Mouse (Mus musculus): ENCODE results near the gene Tspan1. TPM values are rescaled to one million over a fixed set of nuclear protein-coding genes. Genes with fewer than 3 reads are reported as not detected.
A peak's percentile ranks its signal among the peaks of the same experiment; 100 is the strongest.

Gene Tspan1
- total and polyA plus RNA-seq, 3 experiments: 0.08 TPM; not detected in 2

DNA sequence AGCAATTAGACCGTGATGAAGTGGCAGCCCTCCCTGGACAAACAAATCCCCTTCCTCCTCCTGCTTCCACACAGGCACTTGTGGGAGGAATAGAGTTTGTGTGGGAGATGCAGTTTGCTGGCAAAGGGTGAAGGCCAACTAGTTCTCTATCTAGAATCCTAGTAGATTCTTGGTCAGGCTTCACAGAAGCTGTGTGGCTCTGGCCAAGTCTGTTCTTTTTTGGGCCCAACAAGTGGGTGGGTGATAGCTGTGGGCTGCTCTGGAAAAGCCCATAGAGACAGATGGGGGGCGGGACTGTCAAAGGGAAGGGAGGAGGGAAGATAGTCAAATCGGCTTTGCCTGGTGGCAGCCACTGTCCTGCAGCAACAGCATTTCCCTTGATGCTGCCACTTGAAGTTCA, 6.6 kb downstream of the Tspan1 start:
- DNase-seq (ENCODE audit: extremely low read depth): no peak
- peaks cover 0 to 17% of the 10 kb centered on the region in 2 experiments; a peak in 2 of 4 replicates for H3K4me1 ChIP-seq (ENCODE audit: control insufficient read depth in 1 of 2, insufficient read depth in 2 of 2)
- no peak overlapping the region for H3K4me3 ChIP-seq (replicated peaks in 1 of 3; ENCODE audit: low read depth in 2 of 3, low read length in 2 of 3, poor library complexity in 1 of 3)
- H3K27me3 ChIP-seq (replicated peaks): no peaks in the 10 kb centered on the region
- H3K4me2 ChIP-seq (ENCODE audit: insufficient read depth, low read depth, poor library complexity, severe bottlenecking): no peak overlapping the region
- TF ChIP-seq CTCF (conservative IDR thresholded peaks at IDR 0.05 in 1 of 2, IDR thresholded peaks at IDR 0.05 in 1 of 2; ENCODE audit: low read depth in 2 of 2, low read length in 2 of 2) (no peak), ELF1 (IDR thresholded peaks at IDR 0.05; ENCODE audit: low read depth, low read length) (no peak), MXI1 (IDR thresholded peaks at IDR 0.05; ENCODE audit: low read depth, low read length) (no peak), SIN3A (IDR thresholded peaks at IDR 0.05; ENCODE audit: low read length) (no peak), ZKSCAN1 (IDR thresholded peaks at IDR 0.05; ENCODE audit: borderline replicate concordance, low read depth, low read length) (no peak), UBTF (IDR thresholded peaks at IDR 0.05; ENCODE audit: low read depth, low read length) (no peak), TBP (conservative IDR thresholded peaks at IDR 0.05; ENCODE audit: low read depth, low read length) (no peak), NRF1 (IDR thresholded peaks at IDR 0.05; ENCODE audit: low read depth, low read length) (no peak), USF1 (IDR thresholded peaks at IDR 0.05; ENCODE audit: low read depth, low read length) (no peak), MYC (IDR thresholded peaks at IDR 0.05; ENCODE audit: low read depth, low read length) (no peak), JUN (IDR thresholded peaks at IDR 0.05; ENCODE audit: insufficient read depth, low read depth, low read length) (no peak), RCOR1 (conservative IDR thresholded peaks at IDR 0.05; ENCODE audit: low read depth, low read length) (no peak), GABPA (IDR thresholded peaks at IDR 0.05; ENCODE audit: insufficient replicate concordance, low read depth, low read length) (no peak)
- peaks cover 31 to 80% of the 10 kb centered on the region in 2 experiments for H3K36me3 ChIP-seq (replicated peaks in 1 of 2; ENCODE audit: control insufficient read depth in 1 of 2, insufficient read depth in 1 of 2, low read length in 1 of 2)
- dilution Hi-C loops (cut with MboI; ENCODE audit: extremely low pct_ligation_motif_present, extremely low pct_unique_long_range_greater_than_20kb, low sequenced_read_pairs) (no loop called here), in situ Hi-C loops (cut with MboI; ENCODE audit: low pct_ligation_motif_present, low pct_unique_long_range_greater_than_20kb, low sequenced_read_pairs) (loop anchor here (25.0 kb wide), 2 partner anchors 177 to 652 kb away; partner anchors contain the start of genes Hpdl, Mutyh and Toe1)
- H3K27ac ChIP-seq (ENCODE audit: insufficient read depth, low read depth): no peak overlapping the region
- no peaks in the 10 kb centered on the region for H3K79me2 ChIP-seq (replicated peaks; ENCODE audit: control insufficient read depth, extremely low read depth, insufficient read depth, poor library complexity, severe bottlenecking)
- H3K9ac ChIP-seq (ENCODE audit: insufficient read depth, low read depth): no peak overlapping the region
- H3K9me3 ChIP-seq (replicated peaks; ENCODE audit: low read length): no peaks in the 10 kb centered on the region

DNA sequence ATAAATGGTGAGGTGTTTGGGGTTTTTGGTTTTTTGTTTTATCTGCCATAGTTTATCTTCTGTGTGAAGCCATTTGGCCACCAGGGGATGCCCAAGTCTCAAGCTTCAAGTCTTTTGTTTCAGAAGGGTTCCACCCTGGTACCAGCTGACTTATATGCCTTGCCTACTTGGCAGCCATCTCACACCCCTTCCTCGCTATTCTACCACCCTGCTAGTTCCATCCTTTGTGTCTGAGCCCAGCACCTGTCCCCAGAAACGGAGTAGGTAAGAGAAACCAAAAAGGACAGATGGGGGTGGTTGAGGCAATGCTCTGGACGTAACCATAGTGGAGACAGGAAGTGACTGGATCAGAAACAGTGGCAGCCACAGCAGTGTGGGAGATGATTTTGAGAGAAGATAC, 7.5 kb downstream of the Tspan1 start:
- no peaks in the 10 kb centered on the region for H3K27me3 ChIP-seq (replicated peaks)
- TF ChIP-seq UBTF (IDR thresholded peaks at IDR 0.05; ENCODE audit: low read depth, low read length) (no peak), POLR2AphosphoS2 (IDR thresholded peaks at IDR 0.05; ENCODE audit: low read depth, low read length) (no peak), MEF2A (IDR thresholded peaks at IDR 0.05; ENCODE audit: borderline replicate concordance, low read depth, low read length) (no peak), CHD1 (IDR thresholded peaks at IDR 0.05; ENCODE audit: low read depth, low read length) (no peak), BHLHE40 (IDR thresholded peaks at IDR 0.05; ENCODE audit: low read depth, low read length) (no peak), EP300 (IDR thresholded peaks at IDR 0.05; ENCODE audit: low read length) (no peak), RAD21 (IDR thresholded peaks at IDR 0.05; ENCODE audit: low read depth, low read length) (peak; percentile 60), SMC3 (IDR thresholded peaks at IDR 0.05; ENCODE audit: low read depth, low read length) (peak; percentile 45), CTCF (conservative IDR thresholded peaks at IDR 0.05 in 1 of 2, IDR thresholded peaks at IDR 0.05 in 1 of 2; ENCODE audit: low read depth in 2 of 2, low read length in 2 of 2) (peak; percentile 55 to 68), KAT2A (IDR thresholded peaks at IDR 0.05; ENCODE audit: insufficient replicate concordance, low read length) (no peak)
- H3K36me3 ChIP-seq (replicated peaks in 1 of 2; ENCODE audit: control insufficient read depth in 1 of 2, insufficient read depth in 1 of 2, low read length in 1 of 2): peaks cover 39 to 89% of the 10 kb centered on the region in 2 experiments
- H3K9ac ChIP-seq (ENCODE audit: insufficient read depth, low read depth): no peak overlapping the region
- no peak overlapping the region for H3K4me3 ChIP-seq (replicated peaks in 1 of 3; ENCODE audit: low read depth in 2 of 3, low read length in 2 of 3, poor library complexity in 1 of 3)
- H3K4me2 ChIP-seq (ENCODE audit: insufficient read depth, low read depth, poor library complexity, severe bottlenecking): no peak overlapping the region
- no peaks in the 10 kb centered on the region for H3K79me2 ChIP-seq (replicated peaks; ENCODE audit: control insufficient read depth, extremely low read depth, insufficient read depth, poor library complexity, severe bottlenecking)
- dilution Hi-C loops (cut with MboI; ENCODE audit: extremely low pct_ligation_motif_present, extremely low pct_unique_long_range_greater_than_20kb, low sequenced_read_pairs) (no loop called here), in situ Hi-C loops (cut with MboI; ENCODE audit: low pct_ligation_motif_present, low pct_unique_long_range_greater_than_20kb, low sequenced_read_pairs) (loop anchor here (25.0 kb wide), 2 partner anchors 177 to 652 kb away; partner anchors contain the start of genes Hpdl, Mutyh and Toe1)
- no peaks in the 10 kb centered on the region for H3K9me3 ChIP-seq (replicated peaks; ENCODE audit: low read length)
- peaks cover 0 to 12% of the 10 kb centered on the region in 2 experiments; a peak in 2 of 4 replicates for H3K4me1 ChIP-seq (ENCODE audit: control insufficient read depth in 1 of 2, insufficient read depth in 2 of 2)
- no peak overlapping the region for H3K27ac ChIP-seq (ENCODE audit: insufficient read depth, low read depth)
- DNase-seq (ENCODE audit: extremely low read depth): no peak

All from CH12.LX (cell line).